Mouse (Mus musculus) MEL (cell line): ENCODE data around the gene Zfp609. TPM values are rescaled to one million over a fixed set of nuclear protein-coding genes. Genes with fewer than 3 reads are reported as not detected.

Experiments
- DNase-seq: peaks from one replicate; pipeline ENCODE4 v3.0.0; 2011; ENCODE audit warnings: low read depth, low spot score
- H3K27ac ChIP-seq: 2 replicates; pipeline ENCODE4 v1.5.1; 2012; ENCODE audit warnings: low read depth, mild to moderate bottlenecking, control low read depth, low read length, moderate library complexity; ENCODE audit not compliant: control insufficient read depth
- H3K27me3 ChIP-seq, 2 experiments: fragments of 150-350 bp in 1 of 2; sonication (generic) in 1 of 2; 2 replicates each; pipeline ENCODE4 v1.6.1; 2012; ENCODE audit warnings: low read length in 2 of 2, mild to moderate bottlenecking in 2 of 2, improper control_type of control experiment in 1 of 2, moderate library complexity in 1 of 2; ENCODE audit not compliant: insufficient read depth in 2 of 2, control insufficient read depth in 1 of 2
- H3K36me3 ChIP-seq, 2 experiments: 2 replicates each; pipeline ENCODE4 v1.6.1; 2012 to 2014; ENCODE audit warnings: low read length in 2 of 2, improper control_type of control experiment in 1 of 2, inconsistent platforms in 1 of 2, mild to moderate bottlenecking in 1 of 2; ENCODE audit not compliant: insufficient read depth in 2 of 2, control insufficient read depth in 1 of 2
- H3K4me1 ChIP-seq, 2 experiments: fragments of 150-350 bp in 1 of 2; sonication (generic) in 1 of 2; 2 replicates each; pipeline ENCODE4 v1.6.1; 2012; ENCODE audit warnings: low read length in 2 of 2, improper control_type of control experiment in 1 of 2, mild to moderate bottlenecking in 1 of 2; ENCODE audit not compliant: insufficient read depth in 2 of 2, control insufficient read depth in 1 of 2
- H3K4me3 ChIP-seq, 2 experiments: fragments of 150-350 bp in 1 of 2; sonication (generic) in 1 of 2; 2 replicates each; pipeline ENCODE4 v1.5.1; 2012; ENCODE audit warnings: low read depth in 2 of 2, low read length in 2 of 2, mild to moderate bottlenecking in 2 of 2, moderate library complexity in 2 of 2, control low read depth in 1 of 2, improper control_type of control experiment in 1 of 2; ENCODE audit not compliant: control insufficient read depth in 1 of 2, insufficient read depth in 1 of 2
- H3K79me2 ChIP-seq: 2 replicates; pipeline ENCODE4 v1.6.1; 2012; ENCODE audit warnings: mild to moderate bottlenecking, low read length, moderate library complexity; ENCODE audit not compliant: control insufficient read depth, poor library complexity, insufficient read depth
- H3K9ac ChIP-seq: 2 replicates; pipeline ENCODE4 v1.6.1; 2012; ENCODE audit warnings: low read depth, mild to moderate bottlenecking, control low read depth, low read length, moderate library complexity; ENCODE audit not compliant: control insufficient read depth, poor library complexity, severe bottlenecking
- H3K9me3 ChIP-seq: fragments of 150-350 bp; sonication (generic); replicated peaks from 2 replicates; pipeline ENCODE4 v1.6.1; 2012; ENCODE audit warnings: mild to moderate bottlenecking, low read length, improper control_type of control experiment, moderate library complexity; ENCODE audit not compliant: insufficient read depth
- CHD2 ChIP-seq: IDR thresholded peaks from 2 replicates; pipeline ENCODE4 v1.6.1; 2011; ENCODE audit warnings: low read length, improper control_type of control experiment
- CTCF ChIP-seq, 3 experiments: IDR thresholded peaks in 2 of 3; conservative IDR thresholded peaks in 1 of 3; 2 replicates each; pipeline ENCODE4 v1.5.1; 2011 to 2012; ENCODE audit warnings: low read length in 3 of 3, low read depth in 2 of 3, mild to moderate bottlenecking in 2 of 3, improper control_type of control experiment in 1 of 3, inconsistent platforms in 1 of 3, mixed read lengths in 1 of 3, moderate library complexity in 1 of 3; ENCODE audit not compliant: control insufficient read depth in 1 of 3, insufficient read depth in 1 of 3, poor library complexity in 1 of 3, severe bottlenecking in 1 of 3
- ELF1 ChIP-seq: IDR thresholded peaks from 2 replicates; pipeline ENCODE4 v1.6.1; 2014; ENCODE audit warnings: low read depth, mild to moderate bottlenecking, inconsistent platforms, low read length, improper control_type of control experiment, moderate library complexity
- ETS1 ChIP-seq: IDR thresholded peaks from 2 replicates; pipeline ENCODE4 v1.6.1; 2012; ENCODE audit warnings: low read depth, mild to moderate bottlenecking, inconsistent platforms, low read length, improper control_type of control experiment, moderate library complexity
- GABPA ChIP-seq: IDR thresholded peaks from 2 replicates; pipeline ENCODE4 v1.6.1; 2012; ENCODE audit warnings: low read depth, mild to moderate bottlenecking, inconsistent platforms, low read length, improper control_type of control experiment, moderate library complexity
- GATA1 ChIP-seq: IDR thresholded peaks from 2 replicates; pipeline ENCODE4 v1.6.1; 2011; ENCODE audit warnings: low read depth, low read length, improper control_type of control experiment
- JUND ChIP-seq: IDR thresholded peaks from 2 replicates; pipeline ENCODE4 v1.6.1; 2011; ENCODE audit warnings: low read depth, mild to moderate bottlenecking, improper control_type of control experiment, low read length
- KAT2A ChIP-seq: conservative IDR thresholded peaks from 2 replicates; pipeline ENCODE4 v1.6.1; 2012; ENCODE audit warnings: low read depth, low read length, improper control_type of control experiment, inconsistent platforms
- MAX ChIP-seq: IDR thresholded peaks from 2 replicates; pipeline ENCODE4 v1.6.1; 2011; ENCODE audit warnings: low read length, improper control_type of control experiment
- MAZ ChIP-seq: IDR thresholded peaks from 2 replicates; pipeline ENCODE4 v1.6.1; 2012; ENCODE audit warnings: low read depth, mild to moderate bottlenecking, inconsistent platforms, low read length, improper control_type of control experiment
- MYB ChIP-seq: IDR thresholded peaks from 2 replicates; pipeline ENCODE4 v1.6.1; 2011; ENCODE audit warnings: mild to moderate bottlenecking, low read depth, low read length, improper control_type of control experiment
- NRF1 ChIP-seq: IDR thresholded peaks from 2 replicates; pipeline ENCODE4 v1.6.1; 2014; ENCODE audit warnings: low read depth, mild to moderate bottlenecking, inconsistent platforms, low read length, improper control_type of control experiment, moderate library complexity; ENCODE audit not compliant: poor library complexity, insufficient read depth, severe bottlenecking
- POLR2AphosphoS5 ChIP-seq: IDR thresholded peaks from 2 replicates; pipeline ENCODE4 v1.6.1; 2012; ENCODE audit warnings: low read depth, borderline replicate concordance, mild to moderate bottlenecking, inconsistent platforms, low read length, moderate library complexity, mixed read lengths
- RCOR1 ChIP-seq: IDR thresholded peaks from 2 replicates; pipeline ENCODE4 v1.6.1; 2012; ENCODE audit warnings: low read depth, mild to moderate bottlenecking, inconsistent platforms, low read length, improper control_type of control experiment
- SIN3A ChIP-seq: IDR thresholded peaks from 2 replicates; pipeline ENCODE4 v1.6.1; 2012; ENCODE audit warnings: low read length, improper control_type of control experiment, inconsistent platforms
- TAL1 ChIP-seq: IDR thresholded peaks from 2 replicates; pipeline ENCODE4 v1.6.1; 2012; ENCODE audit warnings: mild to moderate bottlenecking, inconsistent platforms, low read length, moderate library complexity, mixed read lengths
- TCF12 ChIP-seq: IDR thresholded peaks from 2 replicates; pipeline ENCODE4 v1.6.1; 2014; ENCODE audit warnings: low read depth, mild to moderate bottlenecking, inconsistent platforms, low read length, improper control_type of control experiment, moderate library complexity
- ZKSCAN1 ChIP-seq: IDR thresholded peaks from 2 replicates; pipeline ENCODE4 v1.6.1; 2012; ENCODE audit warnings: low read depth, mild to moderate bottlenecking, inconsistent platforms, low read length, improper control_type of control experiment, moderate library complexity
- polyA plus RNA-seq, 2 experiments: library from polyadenylated mRNA; stranded (reverse) in 1 of 2; unstranded in 1 of 2; fragments of >175 nt in 1 of 2; fragments of >200 nt in 1 of 2; gene quantifications; 2 replicates each; pipeline versions ENCODE4 v1.2.1 to v1.2.4; 2012; ENCODE audit warnings: low replicate concordance in 2 of 2, low read depth in 1 of 2; ENCODE audit not compliant: insufficient read length in 2 of 2, insufficient read depth in 1 of 2, missing spikeins in 1 of 2
- total RNA-seq: library from RNA; depleted of rRNA; stranded (reverse); fragments of 300-350 nt; gene quantifications from 2 replicates; pipeline ENCODE4 v1.2.3, GENCODE M21; 2012; rRNA removed

The Zfp609 gene
- total and polyA plus RNA-seq, 3 experiments: 2.9 to 26.5 TPM; not detected in 1

GRCm38 (mm10) chr9:65642546-65642945 lies 184.8 kb downstream of the Zfp609 start:
- no peaks in the 10 kb centered on the region for H3K36me3 ChIP-seq

More at GRCm38 (mm10) chr9:65642546-65642945, 184.8 kb downstream of the Zfp609 start:
- no peak overlapping the region for H3K4me3 ChIP-seq
- TF ChIP-seq ETS1 (no peak), MAX (no peak), GABPA (no peak), JUND (no peak), TAL1 (no peak), MYB (no peak), ELF1 (no peak), KAT2A (no peak), SIN3A (no peak), MAZ (no peak), TCF12 (no peak), CHD2 (no peak), POLR2AphosphoS5 (no peak), NRF1 (no peak), ZKSCAN1 (no peak), RCOR1 (no peak), CTCF (IDR thresholded peaks at IDR 0.05 in 2 of 3, conservative IDR thresholded peaks at IDR 0.05 in 1 of 3; ENCODE audit: control insufficient read depth in 1 of 3, insufficient read depth in 1 of 3, low read depth in 2 of 3, low read length in 3 of 3, poor library complexity in 1 of 3, severe bottlenecking in 1 of 3) (no peak), GATA1 (no peak)
- TF ChIP-seq, all 39 proteins: peak for 0
- H3K9ac ChIP-seq: no peak overlapping the region
- H3K9me3 ChIP-seq: no peaks in the 10 kb centered on the region
- peaks cover 0 to 1% of the 10 kb centered on the region in 2 experiments; a peak in 2 of 4 replicates for H3K27me3 ChIP-seq
- H3K4me1 ChIP-seq: no peaks in the 10 kb centered on the region
- no peak for DNase-seq
- H3K27ac ChIP-seq: no peak overlapping the region
- no peaks in the 10 kb centered on the region for H3K79me2 ChIP-seq

Other genes starting within 250 kb of the Zfp609 start
- gene Plekho2, start 247.5 kb downstream of the Zfp609 start, total RNA-seq: 7.6 and 8.6 TPM in 2 replicates
- gene Plekho2, start 247.5 kb downstream of the Zfp609 start, polyA plus RNA-seq: 10 to 100 TPM in 1 of 2 experiments, not detected in 1; 12.9 TPM
- gene Pif1, start 240.4 kb downstream of the Zfp609 start, total RNA-seq: 15.5 and 22.5 TPM in 2 replicates
- gene Pif1, start 240.4 kb downstream of the Zfp609 start, polyA plus RNA-seq: 10 to 100 TPM in 1 of 2 experiments, not detected in 1; 14.9 TPM
- gene Rbpms2, start 197.9 kb downstream of the Zfp609 start, total RNA-seq: not detected in 2 replicates
- under 1 TPM in 1 of 2 experiments, not detected in 1; 0.22 TPM for gene Rbpms2, start 197.9 kb downstream of the Zfp609 start, polyA plus RNA-seq
- gene Oaz2, start 159.6 kb downstream of the Zfp609 start, total RNA-seq: 16.4 and 18.1 TPM in 2 replicates
- 10 to 100 TPM in 1 of 2 experiments, not detected in 1; 34.6 TPM for gene Oaz2, start 159.6 kb downstream of the Zfp609 start, polyA plus RNA-seq
- gene Pclaf, start 62.7 kb upstream of the Zfp609 start, total RNA-seq: 67.1 and 79.2 TPM in 2 replicates
- 10 to 100 TPM in 1 of 2 experiments, not detected in 1; 99.0 TPM for gene Pclaf, start 62.7 kb upstream of the Zfp609 start, polyA plus RNA-seq
- gene Trip4, start 81.2 kb upstream of the Zfp609 start, total RNA-seq: 13.0 and 13.4 TPM in 2 replicates
- 10 to 100 TPM in 1 of 2 experiments, not detected in 1; 13.5 TPM for gene Trip4, start 81.2 kb upstream of the Zfp609 start, polyA plus RNA-seq
- gene Csnk1g1, start 81.4 kb upstream of the Zfp609 start, total RNA-seq: 5.1 and 6.9 TPM in 2 replicates
- gene Csnk1g1, start 81.4 kb upstream of the Zfp609 start, polyA plus RNA-seq: 1 to 10 TPM in 1 of 2 experiments, not detected in 1; 7.7 TPM
- gene Ppib, start 232.7 kb upstream of the Zfp609 start, total RNA-seq: 413 and 419 TPM in 2 replicates
- 100 to 1,000 TPM in 1 of 2 experiments, not detected in 1; 291 TPM for gene Ppib, start 232.7 kb upstream of the Zfp609 start, polyA plus RNA-seq
- 7.1 and 10.1 TPM in 2 replicates for gene Snx22, start 242.2 kb upstream of the Zfp609 start, total RNA-seq
- gene Snx22, start 242.2 kb upstream of the Zfp609 start, polyA plus RNA-seq: under 1 TPM in 1 of 2 experiments, not detected in 1; 0.43 TPM